Mouse (Mus musculus) left cerebral cortex, postnatal 4 days (tissue): ENCODE measurements around the gene Slc23a2. TPM values are rescaled to one million over a fixed set of nuclear protein-coding genes. Genes with fewer than 3 reads are reported as not detected.

Source experiments
- DNase-seq: peaks from one replicate; pipeline ENCODE4 v3.0.0-alpha.2; 2022
- intact Hi-C: fragments of 180-260 bp; cut with DNase I; formaldehyde crosslinking; loops from one replicate; pipeline ENCODE4 v1.15.1; 2025
- total RNA-seq, 2 experiments: library from RNA; stranded (reverse); gene quantifications; 2 replicates each; pipeline ENCODE4 v1.2.3; 2021

Gene Slc23a2
- total RNA-seq: 10 to 100 TPM; 75.9 to 79.6 TPM

DNA sequence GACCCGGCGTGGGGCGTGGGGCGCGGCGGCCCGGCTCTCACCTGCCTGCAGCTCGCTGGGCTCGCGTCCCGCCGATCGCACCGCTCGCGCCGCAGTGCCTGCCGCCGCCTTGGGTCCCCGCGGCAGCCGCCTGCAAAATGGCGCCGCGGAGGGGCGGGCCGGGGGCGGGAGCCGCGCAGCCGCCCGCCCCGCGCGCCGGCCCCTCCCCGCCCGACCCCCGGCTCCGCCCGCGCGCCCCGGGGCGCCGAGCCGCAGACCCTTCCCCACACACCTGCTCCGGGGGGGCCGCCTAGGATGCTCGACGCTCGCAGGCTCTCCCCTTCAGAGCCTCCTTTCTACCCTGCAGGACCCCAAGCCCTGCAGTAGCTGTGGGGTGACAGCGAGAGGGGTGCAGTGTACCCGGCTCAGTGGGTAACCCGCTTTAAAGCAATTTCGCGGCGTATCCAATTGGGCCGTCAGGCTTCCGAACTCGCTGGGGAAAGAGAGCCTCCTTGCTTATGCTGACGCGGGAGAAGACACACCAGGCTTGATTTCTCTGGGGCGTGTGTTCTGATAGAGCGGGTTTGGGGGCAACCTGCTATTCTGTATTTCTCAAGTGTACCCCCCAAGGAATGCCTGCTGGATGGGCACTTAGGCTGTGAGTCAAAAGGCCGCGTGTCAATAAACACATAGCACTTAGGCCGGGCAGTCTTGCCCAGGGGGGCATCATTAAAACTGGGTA, at the start of gene Slc23a2:
Gene Slc23a2 (minus strand): TSS at position 138 of the 721 bp plus-strand sequence.
- peak; percentile 50 for DNase-seq
- intact Hi-C loops: loop anchor here (5.0 kb wide), 1 partner anchor 92 kb away; no protein-coding TSS in a partner anchor

DNA sequence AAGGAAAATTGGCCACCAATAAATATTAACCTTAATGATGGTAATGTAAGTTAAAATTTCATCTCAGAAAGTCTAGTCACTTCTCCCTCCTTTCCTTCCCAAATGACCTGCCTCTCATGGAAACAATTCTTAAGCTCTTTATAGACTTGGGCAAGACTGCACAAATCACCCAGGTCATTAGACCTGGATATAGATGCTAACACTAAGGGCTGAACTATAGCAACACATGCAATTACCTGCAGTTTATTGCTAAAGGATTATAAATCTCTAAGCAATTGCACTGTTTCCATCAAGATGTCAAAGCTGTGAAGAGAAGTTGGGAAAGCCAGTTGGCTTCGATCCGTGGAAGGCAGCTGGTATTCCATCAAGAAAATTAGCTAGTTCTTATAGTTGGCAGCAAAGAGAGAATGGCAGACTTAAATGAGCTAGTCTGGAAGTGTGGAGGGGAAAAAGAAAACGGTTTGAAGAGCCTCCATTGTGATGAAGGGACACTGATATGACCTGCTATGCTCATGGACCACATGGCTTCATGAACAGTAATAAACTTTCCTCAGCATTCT, 45.8 kb upstream of the Slc23a2 start:
- no peak for DNase-seq
- intact Hi-C loops: no loop called here

DNA sequence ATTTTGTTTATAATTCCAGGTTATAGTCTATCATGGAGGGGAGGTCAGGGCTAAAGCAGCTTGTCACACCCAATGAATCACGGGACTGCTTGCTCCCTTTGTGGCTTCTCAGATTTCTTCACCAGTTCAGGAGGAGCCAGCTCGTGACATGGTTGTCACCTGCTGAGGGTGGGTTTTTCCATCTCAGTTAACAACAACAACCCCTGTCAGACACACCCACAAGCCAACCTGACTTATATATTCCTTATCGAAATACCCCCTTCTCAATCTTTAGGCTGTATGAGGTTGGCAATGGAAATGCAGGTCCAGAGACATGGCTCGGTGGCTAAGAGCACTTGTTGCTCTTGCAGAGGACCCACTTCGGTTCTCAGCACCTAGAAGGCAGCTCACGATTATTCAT, 39.0 kb upstream of the Slc23a2 start:
- no peak for DNase-seq
- intact Hi-C loops: no loop called here

DNA sequence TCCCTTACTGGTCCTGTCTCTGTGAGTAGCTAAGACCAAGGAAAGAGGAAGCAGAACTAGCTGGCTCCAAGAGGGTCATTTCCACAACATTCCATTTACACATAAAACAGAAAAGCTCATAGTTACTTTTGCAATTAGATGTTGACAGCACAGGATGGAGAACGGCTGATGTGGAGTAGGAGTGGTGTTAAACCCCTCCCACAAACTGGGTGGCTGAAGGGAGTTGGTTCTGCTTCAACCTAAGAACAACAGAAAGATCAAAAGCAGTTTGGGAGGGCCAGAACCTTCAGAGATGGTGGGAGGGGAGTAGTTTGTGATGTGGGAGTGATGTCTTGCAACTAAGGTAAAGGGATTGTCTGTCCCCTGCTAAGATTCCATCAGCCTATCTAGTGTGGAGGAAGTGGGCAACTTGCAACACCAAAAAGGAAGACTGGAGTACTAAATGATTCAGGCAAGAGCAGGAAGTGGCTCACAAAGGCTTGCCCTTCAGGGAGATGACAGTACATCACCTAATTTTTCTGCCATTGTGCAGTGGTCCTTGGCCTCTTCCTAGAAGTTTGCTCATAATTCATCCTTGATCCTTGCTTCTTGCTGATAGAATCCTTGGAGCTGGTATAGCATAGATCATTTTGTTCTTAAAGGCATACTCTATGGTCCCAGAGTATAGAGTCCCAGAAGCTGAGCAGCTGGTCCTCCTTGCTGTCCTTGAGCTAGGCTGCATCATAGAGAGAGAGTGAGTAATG, 35.7 kb upstream of the Slc23a2 start:
- intact Hi-C loops: no loop called here

GRCm38 (mm10) chr2:132179371-132179770, 34.5 kb upstream of the Slc23a2 start:
- peak; percentile 6 for DNase-seq
- intact Hi-C loops: no loop called here

More for the DNA sequence above, 35.7 kb upstream of the Slc23a2 start:
- no peak for DNase-seq

DNA sequence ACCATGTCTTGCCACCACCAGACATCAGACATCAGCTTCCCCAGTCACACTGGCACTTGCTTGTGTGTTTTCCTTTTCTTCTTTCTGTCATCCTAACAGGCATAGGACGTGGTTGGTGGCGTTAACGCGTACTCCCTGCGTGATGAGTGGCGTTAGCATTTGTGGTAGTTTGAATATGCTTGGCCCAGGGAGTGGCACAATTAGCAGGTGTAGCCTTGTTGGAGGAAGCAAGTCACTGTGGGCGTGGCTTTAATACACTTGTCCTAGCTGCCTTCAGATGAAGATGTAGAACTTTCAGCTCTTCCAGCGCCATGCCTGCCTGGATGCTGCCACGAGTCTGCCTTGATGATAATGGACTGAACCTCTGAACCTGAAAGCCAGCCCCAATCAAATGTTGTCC, 32.5 kb upstream of the Slc23a2 start:
- intact Hi-C loops: no loop called here
- DNase-seq: no peak

- DNase-seq: no peak
Observed at GRCm38 (mm10) chr2:132176289-132176848, 31.5 kb upstream of the Slc23a2 start.

DNA sequence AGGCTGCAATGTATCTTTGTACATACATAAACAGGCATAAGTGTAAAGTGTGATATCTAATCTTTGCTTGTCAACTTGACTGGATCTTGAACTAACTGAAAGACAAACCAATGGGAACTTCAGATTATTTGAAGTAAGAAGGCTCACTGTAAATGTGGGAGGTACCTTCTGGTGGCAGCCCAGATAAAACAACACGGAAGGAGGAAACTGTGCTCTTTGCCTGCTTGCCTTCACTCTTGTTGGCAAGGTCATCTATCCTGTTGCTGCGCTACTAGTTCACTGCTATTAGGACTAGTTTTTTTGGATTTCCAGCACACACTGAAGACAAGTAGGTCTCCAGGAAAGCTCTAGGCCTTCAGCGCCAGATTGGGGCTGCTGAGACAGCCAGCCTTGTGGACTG, 29.1 kb upstream of the Slc23a2 start:
- intact Hi-C loops: no loop called here
- DNase-seq: no peak

More at GRCm38 (mm10) chr2:132176289-132176848, 31.5 kb upstream of the Slc23a2 start:
- intact Hi-C loops: no loop called here

GRCm38 (mm10) chr2:132171939-132172338, 27.0 kb upstream of the Slc23a2 start:
- intact Hi-C loops: no loop called here
- DNase-seq: no peak

DNA sequence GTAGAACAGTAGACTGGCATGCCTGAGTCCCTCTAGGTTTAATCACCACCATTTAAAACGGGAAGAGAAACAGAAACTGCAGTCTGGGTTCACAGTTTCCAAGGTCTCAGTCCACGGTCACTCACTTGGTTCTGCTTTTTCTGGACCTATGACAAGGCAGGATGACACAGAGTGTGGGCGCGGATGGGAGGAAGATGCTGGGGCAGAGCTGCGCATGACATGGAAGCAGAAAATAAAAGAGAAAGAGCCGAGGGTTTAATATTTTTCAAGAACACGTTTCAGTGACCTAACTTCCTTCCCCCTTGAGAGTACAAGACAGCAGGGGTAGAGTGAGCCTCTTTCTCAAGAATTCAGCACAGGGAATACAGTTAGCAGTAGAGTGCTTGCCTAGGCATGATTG, 24.2 kb upstream of the Slc23a2 start:
- no peak for DNase-seq
- intact Hi-C loops: no loop called here

GRCm38 (mm10) chr2:132163626-132164025, 18.7 kb upstream of the Slc23a2 start:
- no peak for DNase-seq
- intact Hi-C loops: no loop called here

- DNase-seq: no peak
- intact Hi-C loops: no loop called here
Observed at GRCm38 (mm10) chr2:132157482-132157881, 12.6 kb upstream of the Slc23a2 start.

- no peak for DNase-seq
- intact Hi-C loops: no loop called here
Observed at GRCm38 (mm10) chr2:132152670-132153069, 7.8 kb upstream of the Slc23a2 start.

- intact Hi-C loops: no loop called here
- DNase-seq: no peak
Observed at GRCm38 (mm10) chr2:132151592-132151991, 6.7 kb upstream of the Slc23a2 start.

- no peak for DNase-seq
- intact Hi-C loops: no loop called here
Observed at GRCm38 (mm10) chr2:132150926-132151325, 6.0 kb upstream of the Slc23a2 start.

DNA sequence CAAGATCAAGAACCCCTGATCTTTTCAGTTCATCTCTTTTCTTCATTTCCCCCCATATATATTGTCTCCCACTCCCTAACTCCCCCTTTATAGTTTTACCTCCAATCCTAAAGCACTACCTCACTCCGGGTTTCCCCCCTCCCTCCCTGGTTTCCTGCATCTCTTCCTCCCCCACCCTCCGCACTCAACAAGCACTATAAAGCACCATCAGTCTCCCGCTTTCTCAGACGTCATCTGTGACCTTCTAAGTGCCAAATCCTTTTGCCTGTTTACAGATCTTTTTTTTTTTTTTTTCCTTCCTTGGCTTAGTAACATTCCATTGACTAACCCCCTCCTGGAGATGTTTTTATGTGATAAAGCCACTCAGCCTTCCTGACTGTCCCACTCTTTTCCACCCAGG, 1.6 kb upstream of the Slc23a2 start:
- no peak for DNase-seq
- intact Hi-C loops: no loop called here

GRCm38 (mm10) chr2:132143943-132144927, 673 bp downstream of the Slc23a2 start:
- DNase-seq: peak; percentile 30
- intact Hi-C loops: loop anchor here (5.0 kb wide), 1 partner anchor 93 kb away; no protein-coding TSS in a partner anchor

DNA sequence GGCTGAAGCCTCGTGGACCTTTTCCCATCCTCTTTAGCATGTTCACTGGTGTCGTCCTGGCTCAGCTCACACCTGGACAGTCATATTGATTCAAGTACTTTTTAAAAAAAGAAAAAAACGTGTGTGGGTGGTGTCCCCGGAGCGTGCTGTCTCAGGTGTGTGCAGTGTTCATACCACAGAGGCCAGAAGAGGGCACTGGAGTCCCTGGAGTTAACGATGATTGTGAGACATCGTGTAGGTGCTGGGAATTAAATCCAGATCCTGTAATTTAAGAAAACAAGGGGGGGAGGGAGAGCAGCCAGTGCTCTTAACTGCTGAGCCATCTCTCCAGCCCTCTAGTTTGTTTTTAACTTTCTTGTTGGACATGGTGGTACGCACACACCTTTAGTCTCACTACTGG, 2.3 kb downstream of the Slc23a2 start:
- no peak for DNase-seq
- intact Hi-C loops: loop anchor here (5.0 kb wide), 1 partner anchor 95 kb away; no protein-coding TSS in a partner anchor

DNA sequence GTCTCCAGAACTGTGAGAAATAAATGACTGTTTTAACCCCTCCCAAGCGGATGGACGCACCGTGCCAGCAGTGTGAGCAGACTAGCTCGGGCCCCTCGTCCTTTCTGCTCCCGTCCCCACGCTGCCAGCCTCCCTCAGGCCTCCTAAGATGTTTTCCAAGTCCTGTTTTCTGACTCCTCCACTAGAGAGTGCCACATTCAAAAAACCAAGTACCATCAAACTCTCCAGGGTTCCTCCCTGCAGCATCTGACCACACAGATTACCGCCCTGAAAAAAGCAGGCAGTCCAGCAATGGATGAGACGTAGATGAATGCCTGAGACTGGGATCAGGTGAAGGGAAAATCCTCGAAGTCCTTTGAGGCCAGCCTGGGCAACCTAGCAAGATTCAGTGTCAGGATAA, 4.4 kb downstream of the Slc23a2 start:
- intact Hi-C loops: loop anchor here (5.0 kb wide), 1 partner anchor 97 kb away; no protein-coding TSS in a partner anchor
- DNase-seq: no peak

DNA sequence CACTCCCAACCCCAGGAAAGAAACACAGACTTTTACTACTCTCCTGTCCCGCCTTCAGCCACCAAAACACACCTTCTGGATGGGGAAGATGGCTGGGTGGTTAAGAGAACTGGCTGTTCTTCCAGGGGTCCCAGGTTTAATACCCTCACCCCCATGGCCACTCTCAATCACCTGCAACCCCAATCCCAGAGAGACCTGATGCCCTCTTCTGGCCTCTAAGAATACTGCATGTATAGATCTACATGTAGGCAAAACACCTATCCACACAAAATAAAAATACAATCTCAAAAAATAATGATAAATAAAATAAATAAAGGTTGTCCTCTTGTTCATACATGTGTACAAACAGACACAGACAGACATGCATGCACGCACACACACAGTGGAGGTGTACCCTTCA, 5.8 kb downstream of the Slc23a2 start:
- DNase-seq: no peak
- intact Hi-C loops: no loop called here
